Mouse (Mus musculus) midbrain, embryonic 14.5 days (tissue): Measurements from ENCODE around the gene Plac1. TPM values are rescaled to one million over a fixed set of nuclear protein-coding genes. Genes with fewer than 3 reads are reported as not detected.
A peak's percentile ranks its signal among the peaks of the same experiment; 100 is the strongest.
"Not testable (repeated sequence)": the region's sequence is repeated elsewhere in the genome, so short reads cannot be mapped to it uniquely, and the experiment has no call there.

Source experiments
- ATAC-seq: fragments of 200-750 bp; cut with Nextera tagmentation; 2 replicates; pipeline ENCODE4 v1.8.0; 2017; ENCODE audit warnings: moderate number of reproducible peaks, moderate library complexity; ENCODE audit not compliant: low FRiP score, low TSS enrichment
- DNase-seq: peaks from one replicate; pipeline ENCODE4 v3.0.0-alpha.2; 2015
- H3K27ac ChIP-seq: fragments of 300-500 bp; sonication (generic); replicated peaks from 2 replicates; pipeline ENCODE4 v1.5.1; 2014; ENCODE audit warnings: mild to moderate bottlenecking, low read depth, low read length, moderate library complexity
- H3K27me3 ChIP-seq: fragments of 300-500 bp; sonication (generic); 2 replicates; pipeline ENCODE4 v1.6.1; 2014; ENCODE audit warnings: low read length, control low read depth, mixed read lengths; ENCODE audit not compliant: control insufficient read depth, insufficient read depth
- H3K36me3 ChIP-seq: fragments of 300-500 bp; sonication (generic); 2 replicates; pipeline ENCODE4 v1.6.1; 2014; ENCODE audit warnings: low read length, control low read depth; ENCODE audit not compliant: control insufficient read depth, insufficient read depth
- H3K4me1 ChIP-seq: fragments of 300-500 bp; sonication (generic); 2 replicates; pipeline ENCODE4 v1.6.1; 2014; ENCODE audit warnings: mild to moderate bottlenecking, antibody characterized with exemption, low read length, control low read depth; ENCODE audit not compliant: control insufficient read depth, insufficient read depth
- H3K4me2 ChIP-seq: fragments of 300-500 bp; sonication (generic); 2 replicates; pipeline ENCODE4 v1.6.1; 2014; ENCODE audit warnings: mild to moderate bottlenecking, low read length, moderate library complexity
- H3K4me3 ChIP-seq: fragments of 300-500 bp; sonication (generic); replicated peaks from 2 replicates; pipeline ENCODE4 v1.5.1; 2014; ENCODE audit warnings: low read depth, low read length
- H3K9ac ChIP-seq: fragments of 300-500 bp; sonication (generic); replicated peaks from 2 replicates; pipeline ENCODE4 v1.6.1; 2014; ENCODE audit warnings: mild to moderate bottlenecking, low read length, moderate library complexity
- H3K9me3 ChIP-seq: fragments of 300-500 bp; sonication (generic); 2 replicates; pipeline ENCODE4 v1.6.1; 2016; ENCODE audit warnings: low read length, control low read depth, mixed read lengths; ENCODE audit not compliant: control insufficient read depth
- WGBS: fragments of 180-500 bp; shearing (Covaris S2); extraction: QIAGEN DNeasy Blood & Tissue Kit; methylation state at CpG from one replicate; pipeline ENCODE4 v1.1.7; 2014; 5-methylcytosine and 5-hydroxymethylcytosine counted together
- microRNA counts: library from miRNA; unstranded; fragments of <30 nt; microRNA quantifications from one replicate; lab custom pipeline; 2016
- microRNA-seq: library from miRNA; unstranded; fragments of <30 nt; microRNA quantifications from one replicate; pipeline ENCODE4, GENCODE M21; 2016
- polyA plus RNA-seq: library from polyadenylated mRNA; unstranded; fragments of >200 nt; fragmentation: Nextera tagmentation; extraction: Ambion mirVana; gene quantifications from 2 replicates; pipeline ENCODE4 v1.2.1, GENCODE M21; 2014

Plac1 gene
- polyA plus RNA-seq, 1 experiment from 2014 or later: 0.57 TPM

- Histone ChIP-seq H3K36me3 (no peaks in the 10 kb centered on the region), H3K9ac (no peak overlapping the region), H3K4me1 (no peaks in the 10 kb centered on the region), H3K27me3 (no peaks in the 10 kb centered on the region), H3K27ac (no peak overlapping the region), H3K9me3 (no peaks in the 10 kb centered on the region), H3K4me2 (no peak overlapping the region), H3K4me3 (no peak overlapping the region)
- 88% methylated on average over 6 of the region's 6 CpGs for WGBS
- no peak for DNase-seq
- no peak for ATAC-seq
Measured at GRCm38 (mm10) chrX:53040138-53040537, 199.8 kb downstream of the Plac1 start.

GRCm38 (mm10) chrX:53039651-53040050, 200.3 kb downstream of the Plac1 start:
- Histone ChIP-seq H3K36me3 (no peaks in the 10 kb centered on the region), H3K9me3 (no peaks in the 10 kb centered on the region), H3K27me3 (no peaks in the 10 kb centered on the region), H3K4me2 (no peak overlapping the region), H3K9ac (no peak overlapping the region), H3K4me1 (no peaks in the 10 kb centered on the region), H3K27ac (no peak overlapping the region), H3K4me3 (no peak overlapping the region)
- DNase-seq: no peak
- ATAC-seq: no peak
- WGBS: 70% methylated on average over 5 of the region's 5 CpGs

GRCm38 (mm10) chrX:53038194-53038593, 201.7 kb downstream of the Plac1 start:
- WGBS: 93% methylated on average over 4 of the region's 4 CpGs
- H3K27ac ChIP-seq: no peak overlapping the region
- H3K9ac ChIP-seq: no peak overlapping the region
- no peak for DNase-seq
- no peak overlapping the region for H3K4me3 ChIP-seq
- no peak overlapping the region for H3K4me2 ChIP-seq
- no peak for ATAC-seq
- H3K27me3 ChIP-seq: no peaks in the 10 kb centered on the region
- no peaks in the 10 kb centered on the region for H3K9me3 ChIP-seq
- H3K36me3 ChIP-seq: no peaks in the 10 kb centered on the region
- H3K4me1 ChIP-seq: no peaks in the 10 kb centered on the region

GRCm38 (mm10) chrX:53029559-53029958, 210.4 kb downstream of the Plac1 start:
- 83% methylated on average over 5 of the region's 5 CpGs for WGBS

GRCm38 (mm10) chrX:53025471-53026223, 214.3 kb downstream of the Plac1 start:
- no peaks in the 10 kb centered on the region for H3K9me3 ChIP-seq
- H3K4me2 ChIP-seq: no peak overlapping the region
- no peak for ATAC-seq
- H3K4me3 ChIP-seq: no peak overlapping the region
- no peaks in the 10 kb centered on the region for H3K4me1 ChIP-seq
- no peaks in the 10 kb centered on the region for H3K36me3 ChIP-seq
- DNase-seq: peak; percentile 12
- no peak overlapping the region for H3K27ac ChIP-seq
- no peak overlapping the region for H3K9ac ChIP-seq
- WGBS: 78% methylated on average over 11 of the region's 11 CpGs
- H3K27me3 ChIP-seq: no peaks in the 10 kb centered on the region

More at GRCm38 (mm10) chrX:53029559-53029958, 210.4 kb downstream of the Plac1 start:
- H3K4me1 ChIP-seq: no peaks in the 10 kb centered on the region
- no peak overlapping the region for H3K4me2 ChIP-seq
- H3K9me3 ChIP-seq: no peaks in the 10 kb centered on the region
- DNase-seq: no peak
- H3K27me3 ChIP-seq: no peaks in the 10 kb centered on the region
- H3K9ac ChIP-seq: no peak overlapping the region
- no peak for ATAC-seq
- H3K36me3 ChIP-seq: no peaks in the 10 kb centered on the region
- no peak overlapping the region for H3K4me3 ChIP-seq
- H3K27ac ChIP-seq: no peak overlapping the region

GRCm38 (mm10) chrX:53024268-53024667, 215.6 kb downstream of the Plac1 start:
- ATAC-seq, H3K36me3 ChIP-seq, H3K9me3 ChIP-seq, H3K4me3 ChIP-seq, H3K9ac ChIP-seq, H3K4me1 ChIP-seq, H3K4me2 ChIP-seq, H3K27ac ChIP-seq, H3K27me3 ChIP-seq: not testable (repeated sequence)
- peak; percentile 23 for DNase-seq
- WGBS: 30% methylated on average over 3 of the region's 3 CpGs

- Histone ChIP-seq H3K4me3 (no peak overlapping the region), H3K27ac (no peak overlapping the region), H3K36me3 (0 out of 2 replicates have a peak, but pooled peaks cover 3% of the 10 kb centered on the region), H3K9ac (no peak overlapping the region), H3K27me3 (no peaks in the 10 kb centered on the region), H3K9me3 (no peaks in the 10 kb centered on the region), H3K4me2 (no peak overlapping the region), H3K4me1 (no peaks in the 10 kb centered on the region)
- no peak for DNase-seq
- ATAC-seq: no peak
- WGBS: 87% methylated on average over 2 of the region's 2 CpGs
Measured at GRCm38 (mm10) chrX:53023021-53023420, 216.9 kb downstream of the Plac1 start.

MicroRNAs within 50 kb of the gene (microRNA counts, 519-probe panel; counts per million panel counts)
- microRNA mmu-miR-322 (lab: Ali Mortazavi, UCI) (4,939 counts per million, percentile 47 among the panel's probes with 10 or more counts), microRNA mmu-miR-351 (lab: Ali Mortazavi, UCI) (not detected), microRNA mmu-miR-450a-3p (lab: Ali Mortazavi, UCI) (not detected), microRNA mmu-miR-450a-5p (lab: Ali Mortazavi, UCI) (4,770 counts per million, percentile 42 among the panel's probes with 10 or more counts), microRNA mmu-miR-450b-3p (lab: Ali Mortazavi, UCI) (not detected), microRNA mmu-miR-450b-5p (lab: Ali Mortazavi, UCI) (not detected), microRNA mmu-miR-503 (lab: Ali Mortazavi, UCI) (not detected), microRNA mmu-miR-542-3p (lab: Ali Mortazavi, UCI) (not detected), microRNA mmu-miR-542-5p (lab: Ali Mortazavi, UCI) (not detected)

Small RNA genes within 50 kb of the gene (microRNA-seq; reads per million reads assigned to microRNA genes)
- 7,081 reads per million, percentile 94 among the genes with 10 or more reads in this experiment for gene Mir322
- 639 reads per million, percentile 76 among the genes with 10 or more reads in this experiment for gene Mir351
- gene Mir450-1: 3.7 reads per million, percentile 23 among the genes with 10 or more reads in this experiment
- 3.5 reads per million, percentile 23 among the genes with 10 or more reads in this experiment for gene Mir450-2
- gene Mir450b: 45.1 reads per million, percentile 48 among the genes with 10 or more reads in this experiment
- gene Mir503: 162 reads per million, percentile 61 among the genes with 10 or more reads in this experiment
- 218 reads per million, percentile 63 among the genes with 10 or more reads in this experiment for gene Mir542

Other genes starting within 250 kb of the Plac1 start
- gene Fam122b, start 29.7 kb upstream of the Plac1 start, polyA plus RNA-seq: 2.6 and 4.1 TPM in 2 replicates
- gene Fam122c, start 33.3 kb upstream of the Plac1 start, polyA plus RNA-seq: not detected in 2 replicates
- gene Mospd1, start 130.4 kb upstream of the Plac1 start, polyA plus RNA-seq: 53.7 and 62.0 TPM in 2 replicates
- gene Etd, start 194.8 kb upstream of the Plac1 start, polyA plus RNA-seq: not detected in 2 replicates